11 mouse cellular contexts compared by ENCODE assay signal in genomic region chr2:26481724-26482495, GRCm38 (mm10). TPM values are rescaled to one million over a fixed set of nuclear protein-coding genes. Genes with fewer than 3 reads are reported as not detected.
A peak's percentile ranks its signal among the peaks of the same experiment; 100 is the strongest.
DNase-seq lines count a peak whose midpoint lies in the region; ATAC-seq and TF ChIP-seq lines count a peak whose summit lies in the region.
"Had no signal": no experiment of that assay in that cellular context is flagged by ENCODE, and none has a peak within 500 bp of the region (broad histone marks: within the 10 kb centered on the region; RNA-seq: fewer than 3 reads in every experiment).

No protein-coding gene starts in this region.

- no peak for ATAC-seq in midbrain, embryonic 11.5 days (ENCODE audit: low FRiP score)
- ATAC-seq in midbrain, postnatal 0 days (ENCODE audit: low FRiP score): no peak
- peak; percentile 47 for ATAC-seq in liver, embryonic 15.5 days (ENCODE audit: insufficient read depth)
- ATAC-seq in stomach, postnatal 0 days (ENCODE audit: low FRiP score, low TSS enrichment): peak; percentile 84

- H3K4me1 ChIP-seq in midbrain, embryonic 11.5 days (ENCODE audit: control insufficient read depth, insufficient read depth, low read length): peaks cover 46% of the 10 kb centered on the region
- peaks cover 31% of the 10 kb centered on the region; the same call in 1 of the 2 replicates for H3K4me1 ChIP-seq in midbrain, postnatal 0 days (ENCODE audit: insufficient read depth, low read length)
- peaks cover 57% of the 10 kb centered on the region for H3K4me1 ChIP-seq in liver, embryonic 15.5 days (replicated peaks)
- peaks cover 9% of the 10 kb centered on the region for H3K4me1 ChIP-seq in stomach, postnatal 0 days (replicated peaks; ENCODE audit: control insufficient read depth, insufficient read depth)

- 86% methylated on average over 10 of the region's 10 CpGs for WGBS in midbrain, embryonic 11.5 days
- 81% methylated on average over 10 of the region's 10 CpGs for WGBS in midbrain, postnatal 0 days
- WGBS in liver, embryonic 15.5 days (ENCODE audit: insufficient replicate concordance): 50% methylated on average over 10 of the region's 10 CpGs
- WGBS in stomach, postnatal 0 days: 55% methylated on average over 10 of the region's 10 CpGs

- intact Hi-C loops in heart, postnatal 10 days (cut with DNase I): no loop called here

- peak overlapping the region; percentile 20; the same call in 1 of the 2 replicates for H3K27ac ChIP-seq in midbrain, embryonic 11.5 days (ENCODE audit: low read depth, low read length)
- H3K27ac ChIP-seq in midbrain, postnatal 0 days (ENCODE audit: low read depth, low read length): no peak overlapping the region
- peak overlapping the region; percentile 77; the same call in 1 of the 2 replicates for H3K27ac ChIP-seq in liver, embryonic 15.5 days (replicated peaks)
- peak overlapping the region; percentile 76 for H3K27ac ChIP-seq in stomach, postnatal 0 days (replicated peaks)

- H3K36me3 ChIP-seq in midbrain, embryonic 11.5 days (ENCODE audit: control insufficient read depth, insufficient read depth, low read length): peaks cover 63% of the 10 kb centered on the region
- peaks cover 14% of the 10 kb centered on the region for H3K36me3 ChIP-seq in midbrain, postnatal 0 days (ENCODE audit: insufficient read depth, low read length)
- H3K36me3 ChIP-seq in liver, embryonic 15.5 days (replicated peaks): peaks cover 43% of the 10 kb centered on the region
- peaks cover 29% of the 10 kb centered on the region for H3K36me3 ChIP-seq in stomach, postnatal 0 days (ENCODE audit: control insufficient read depth, insufficient read depth, low read length)
- H3K36me3 ChIP-seq: G1E had no signal

- no peak for TF ChIP-seq CTCF in midbrain, postnatal 0 days (IDR thresholded peaks at IDR 0.05)
- no peak for TF ChIP-seq CTCF in stomach, postnatal 0 days (IDR thresholded peaks at IDR 0.05; ENCODE audit: low read depth)

- no peak overlapping the region for H3K9ac ChIP-seq in midbrain, embryonic 11.5 days (ENCODE audit: low read length)
- H3K9ac ChIP-seq in midbrain, postnatal 0 days (replicated peaks; ENCODE audit: low read length, poor library complexity, severe bottlenecking): no peak overlapping the region
- no peak overlapping the region for H3K9ac ChIP-seq in liver, embryonic 15.5 days
- H3K9ac ChIP-seq in stomach, postnatal 0 days (ENCODE audit: low read length): no peak overlapping the region
- H3K9ac ChIP-seq: embryonic facial prominence, embryonic 15.5 days had no signal

- no peak overlapping the region for H3K4me2 ChIP-seq in midbrain, embryonic 11.5 days
- no peak overlapping the region for H3K4me2 ChIP-seq in midbrain, postnatal 0 days (ENCODE audit: low read depth, low read length, poor library complexity, severe bottlenecking)
- H3K4me2 ChIP-seq in liver, embryonic 15.5 days: peak overlapping the region; percentile 23
- H3K4me2 ChIP-seq in stomach, postnatal 0 days (replicated peaks; ENCODE audit: low read depth): no peak overlapping the region
- H3K4me2 ChIP-seq: embryonic facial prominence, embryonic 15.5 days had no signal

- H3K4me3 ChIP-seq in midbrain, embryonic 11.5 days (ENCODE audit: low read depth, low read length): no peak overlapping the region
- no peak overlapping the region for H3K4me3 ChIP-seq in midbrain, postnatal 0 days (ENCODE audit: low read depth, low read length)
- H3K4me3 ChIP-seq in liver, embryonic 15.5 days (replicated peaks): no peak overlapping the region
- H3K4me3 ChIP-seq in stomach, postnatal 0 days (ENCODE audit: low read depth, low read length): no peak overlapping the region
- H3K4me3 ChIP-seq: embryonic facial prominence, embryonic 15.5 days had no signal

- no peak for TF ChIP-seq EP300 in stomach, postnatal 0 days (optimal IDR thresholded peaks at IDR 0.05)

- DNase-seq in midbrain, embryonic 11.5 days (ENCODE audit: low spot score, missing footprints): no peak
- no peak for DNase-seq in midbrain, postnatal 0 days (ENCODE audit: low spot score)
- DNase-seq in kidney, adult 9 months: peak; percentile 97
- DNase-seq in stomach, postnatal 0 days (ENCODE audit: low spot score): peak; percentile 87
- no peak for DNase-seq in spleen, postnatal 14 days (ENCODE audit: low spot score in 2 of 2)
- DNase-seq in right cerebral cortex, adult 18-20 months: no peak
- DNase-seq in heart, postnatal 10 days: no peak

- H3K27me3 ChIP-seq in midbrain, embryonic 11.5 days (ENCODE audit: control insufficient read depth, insufficient read depth, low read length): no peaks in the 10 kb centered on the region
- H3K27me3 ChIP-seq in midbrain, postnatal 0 days (ENCODE audit: insufficient read depth, low read length): no peaks in the 10 kb centered on the region
- no peaks in the 10 kb centered on the region; the same call in 1 of the 2 replicates for H3K27me3 ChIP-seq in liver, embryonic 15.5 days
- no peaks in the 10 kb centered on the region for H3K27me3 ChIP-seq in stomach, postnatal 0 days (ENCODE audit: control insufficient read depth, insufficient read depth, low read length)
- H3K27me3 ChIP-seq: embryonic facial prominence, embryonic 15.5 days had no signal

- no peaks in the 10 kb centered on the region for H3K9me3 ChIP-seq in midbrain, embryonic 11.5 days (ENCODE audit: control insufficient read depth, low read length)
- H3K9me3 ChIP-seq in midbrain, postnatal 0 days (ENCODE audit: low read length): no peaks in the 10 kb centered on the region
- no peaks in the 10 kb centered on the region for H3K9me3 ChIP-seq in liver, embryonic 15.5 days (replicated peaks)
- no peaks in the 10 kb centered on the region for H3K9me3 ChIP-seq in stomach, postnatal 0 days (ENCODE audit: control insufficient read depth, low read length)
- H3K9me3 ChIP-seq: embryonic facial prominence, embryonic 15.5 days; G1E; megakaryocyte, embryonic 14.5 days had no signal

RNA-seq across cellular contexts. Expression of gene Notch1, which starts 34.6 kb away (rescaled TPM):
- polyA plus RNA-seq in midbrain, embryonic 11.5 days (2014; fragmentation: Nextera tagmentation; extraction: Ambion mirVana): 40.8 and 47.5 TPM in 2 replicates
- 48.9 and 65.8 TPM in 2 replicates for total RNA-seq in midbrain, postnatal 0 days (2014; rRNA removed)
- polyA plus RNA-seq in midbrain, postnatal 0 days (2015; fragmentation: Nextera tagmentation; extraction: Ambion mirVana): 6.8 and 7.6 TPM in 2 replicates
- 2.8 and 3.1 TPM in 2 replicates for polyA plus RNA-seq in liver, embryonic 15.5 days (2015; fragmentation: Nextera tagmentation; extraction: Ambion mirVana)
- 4.8 and 5.6 TPM in 2 replicates for polyA plus RNA-seq in stomach, postnatal 0 days (2015; fragmentation: Nextera tagmentation; extraction: Ambion mirVana)
- total RNA-seq in heart, postnatal 10 days (2021): 10 to 100 TPM; 54.0 to 54.3 TPM

RNA-seq across cellular contexts. Expression of gene Sec16a, which starts 36.9 kb away (rescaled TPM):
- 28.2 and 29.8 TPM in 2 replicates for polyA plus RNA-seq in midbrain, embryonic 11.5 days (2014; fragmentation: Nextera tagmentation; extraction: Ambion mirVana)
- 63.3 and 76.7 TPM in 2 replicates for total RNA-seq in midbrain, postnatal 0 days (2014; rRNA removed)
- polyA plus RNA-seq in midbrain, postnatal 0 days (2015; fragmentation: Nextera tagmentation; extraction: Ambion mirVana): 9.9 and 12.6 TPM in 2 replicates
- polyA plus RNA-seq in liver, embryonic 15.5 days (2015; fragmentation: Nextera tagmentation; extraction: Ambion mirVana): 8.8 and 9.6 TPM in 2 replicates
- 10.6 and 11.7 TPM in 2 replicates for polyA plus RNA-seq in stomach, postnatal 0 days (2015; fragmentation: Nextera tagmentation; extraction: Ambion mirVana)
- 10 to 100 TPM; 38.2 to 45.5 TPM for total RNA-seq in heart, postnatal 10 days (2021)

Comparison
In these comparisons a context has a peak if more than half of its experiments do, and no peak if none do; other contexts are left out.
1. ATAC-seq: peak in liver, embryonic 15.5 days (single experiment) and stomach, postnatal 0 days (single experiment); none in midbrain, embryonic 11.5 days (single experiment) and midbrain, postnatal 0 days (single experiment).
2. DNase-seq: peak in kidney, adult 9 months (single experiment) and stomach, postnatal 0 days (single experiment); none in midbrain, embryonic 11.5 days (single experiment), midbrain, postnatal 0 days (single experiment), spleen, postnatal 14 days (0 of 2), right cerebral cortex, adult 18-20 months (single experiment) and heart, postnatal 10 days (0 of 2).